Mouse (Mus musculus) olfactory bulb, adult 2 months (tissue): Measurements from ENCODE around the gene Trdmt1.

Source experiments
- CTCF ChIP-seq: fragments of 200-500 bp; IDR thresholded peaks from 2 replicates; pipeline ENCODE4 v1.5.1; 2012; ENCODE audit warnings: low read depth, mild to moderate bottlenecking, low read length, moderate library complexity; ENCODE audit not compliant: insufficient read depth
- POLR2A ChIP-seq: fragments of 200-500 bp; IDR thresholded peaks from 2 replicates; pipeline ENCODE4 v1.6.1; 2012; ENCODE audit warnings: mild to moderate bottlenecking, low read depth, low read length, moderate library complexity; ENCODE audit not compliant: insufficient read depth

DNA sequence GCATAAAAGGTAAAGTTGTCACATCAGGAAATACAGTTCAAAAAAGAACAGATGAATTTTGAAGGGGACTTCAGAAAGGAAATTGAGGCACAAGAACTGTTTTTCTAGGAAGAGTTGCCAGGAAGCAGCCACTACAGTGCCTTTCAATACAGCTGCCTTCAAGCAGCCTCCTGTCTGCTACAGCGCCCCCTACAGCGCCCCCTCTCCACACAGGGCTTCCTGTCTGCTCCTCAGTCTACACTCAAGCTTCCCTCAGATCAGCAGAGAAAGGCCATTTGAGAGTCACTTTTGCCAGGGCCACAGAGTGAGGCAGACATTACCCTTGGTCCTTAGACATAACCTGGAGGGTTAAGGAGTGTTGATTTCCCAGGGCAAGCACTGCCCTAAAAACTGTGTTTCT is 6.7 kb downstream of the Trdmt1 start:
- no peak for TF ChIP-seq CTCF
- TF ChIP-seq POLR2A = no peak
